Mouse (Mus musculus): ENCODE results near the gene Inpp5a. TPM values are rescaled to one million over a fixed set of nuclear protein-coding genes. Genes with fewer than 3 reads are reported as not detected.

Gene Inpp5a
- total and polyA plus RNA-seq, 2 experiments from 2014 or later: 43.4 to 65.2 TPM

- Histone ChIP-seq H3K9me3 (replicated peaks; ENCODE audit: control insufficient read depth, low read length) (no peaks in the 10 kb centered on the region), H3K4me1 (ENCODE audit: control insufficient read depth, insufficient read depth) (no peaks in the 10 kb centered on the region), H3K4me3 (ENCODE audit: low read depth, low read length) (no peak overlapping the region), H3K4me2 (ENCODE audit: low read depth, low read length) (no peak overlapping the region), H3K27ac (ENCODE audit: low read depth) (no peak overlapping the region), H3K27me3 (ENCODE audit: control insufficient read depth, insufficient read depth, low read length) (no peaks in the 10 kb centered on the region), H3K9ac (replicated peaks; ENCODE audit: low read depth, low read length) (no peak overlapping the region), H3K36me3 (replicated peaks; ENCODE audit: control insufficient read depth, insufficient read depth, low read length) (no peaks in the 10 kb centered on the region)
- no peak for DNase-seq (ENCODE audit: low spot score)
- TF ChIP-seq CTCF (IDR thresholded peaks at IDR 0.05; ENCODE audit: low read depth): no peak
- no peak for TF ChIP-seq EP300 (IDR thresholded peaks at IDR 0.05; ENCODE audit: low read depth)
- 73% methylated on average over 9 of the region's 9 CpGs for WGBS
- no peak for ATAC-seq (ENCODE audit: insufficient read depth, low read depth)
Measured at GRCm38 (mm10) chr7:139625156-139625555, 236.2 kb downstream of the Inpp5a start.

Other genes with a start within 250 kb of the Inpp5a start
- gene Lrrc27, start 176.1 kb upstream of the Inpp5a start, total RNA-seq (2014; rRNA removed; ENCODE audit: low replicate concordance): 1.9 and 2.9 TPM in 2 replicates
- 3.9 and 5.0 TPM in 2 replicates for gene Lrrc27, start 176.1 kb upstream of the Inpp5a start, polyA plus RNA-seq (2015; fragmentation: Nextera tagmentation; extraction: Ambion mirVana)
- gene Stk32c, start 175.8 kb upstream of the Inpp5a start, total RNA-seq (2014; rRNA removed; ENCODE audit: low replicate concordance): 0.31 and 0.42 TPM in 2 replicates
- 0.08 TPM in 1 of 2 replicates, not detected in the other for gene Stk32c, start 175.8 kb upstream of the Inpp5a start, polyA plus RNA-seq (2015; fragmentation: Nextera tagmentation; extraction: Ambion mirVana)
- 9.0 and 9.4 TPM in 2 replicates for gene Pwwp2b, start 140.6 kb upstream of the Inpp5a start, total RNA-seq (2014; rRNA removed; ENCODE audit: low replicate concordance)
- gene Pwwp2b, start 140.6 kb upstream of the Inpp5a start, polyA plus RNA-seq (2015; fragmentation: Nextera tagmentation; extraction: Ambion mirVana): 6.0 and 7.4 TPM in 2 replicates
- not detected in 2 replicates for gene Nkx6-2, start 193.7 kb downstream of the Inpp5a start, total RNA-seq (2014; rRNA removed; ENCODE audit: low replicate concordance)
- 0.19 TPM in 1 of 2 replicates, not detected in the other for gene Nkx6-2, start 193.7 kb downstream of the Inpp5a start, polyA plus RNA-seq (2015; fragmentation: Nextera tagmentation; extraction: Ambion mirVana)

Measured in heart, postnatal 0 days (tissue).